ENCODE assay signal across 29 mouse cellular contexts in the genomic region with DNA sequence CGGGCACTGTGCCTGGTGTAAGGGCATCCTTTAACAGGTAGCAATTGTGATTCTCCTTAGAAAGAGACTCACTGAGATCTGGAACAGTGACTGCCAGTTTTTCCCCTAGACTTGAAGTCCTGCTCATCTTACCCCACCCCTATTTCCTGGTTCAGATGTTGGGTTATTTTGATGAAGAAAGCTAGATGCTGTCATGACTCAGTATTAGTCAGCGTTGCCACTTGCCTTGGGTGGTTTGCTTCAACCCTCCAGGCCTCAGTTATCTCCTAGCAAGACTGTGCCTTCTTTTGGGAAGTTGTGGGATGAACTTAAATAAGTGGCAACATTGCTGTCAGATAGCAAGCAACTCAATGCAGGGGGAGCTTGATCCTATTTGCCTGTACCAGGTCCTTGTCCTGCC.
DNase-seq lines count a peak whose midpoint lies in the region; ATAC-seq and TF ChIP-seq lines count a peak whose summit lies in the region.
"Had no signal": no experiment of that assay in that cellular context is flagged by ENCODE, and none has a peak within 500 bp of the region (broad histone marks: within the 10 kb centered on the region; RNA-seq: fewer than 3 reads in every experiment).

No protein-coding gene starts in this region.

- DNase-seq in 3134 (ENCODE audit: extremely low read depth, insufficient read length, low spot score), result peak; percentile 39
- DNase-seq in MEL-GATA-1-ER (ENCODE audit: extremely low read depth, low read depth), result peak; percentile 34
- peak; percentile 33 for DNase-seq in induced T-regulatory cell, adult 2 months (ENCODE audit: low read depth)
- DNase-seq in spleen, postnatal 10 days (ENCODE audit: low spot score in 2 of 2), result no peak
- no peak for DNase-seq in embryo, embryonic 9.5 days (ENCODE audit: extremely low spot score)
- DNase-seq: cerebellum, adult 11 months; cerebellum, adult 9-10 months; gastrocnemius, postnatal 10 days; heart, postnatal 36 days; kidney, adult 9 months; kidney, postnatal 10 days; layer of hippocampus, postnatal 36 days; lung, embryonic 14.5 days; right cerebral cortex, postnatal 4 days; thymus, adult 2 months; thymus, postnatal 36 days had no signal

- H3K27me3 ChIP-seq in C2C12 (ENCODE audit: control insufficient read depth, insufficient read depth, insufficient read length), result no peaks in the 10 kb centered on the region
- no peaks in the 10 kb centered on the region for H3K27me3 ChIP-seq in heart, embryonic 12.5 days (replicated peaks)
- H3K27me3 ChIP-seq: heart, embryonic 15.5 days; hindbrain, embryonic 12.5 days; limb, embryonic 12.5 days; liver, embryonic 15.5 days; midbrain, embryonic 12.5 days; neural tube, embryonic 12.5 days had no signal

- no peaks in the 10 kb centered on the region for H3K9me3 ChIP-seq in heart, embryonic 12.5 days (replicated peaks)
- H3K9me3 ChIP-seq: heart, embryonic 15.5 days; hindbrain, embryonic 12.5 days; limb, embryonic 12.5 days; liver, embryonic 15.5 days; midbrain, embryonic 12.5 days; neural tube, embryonic 12.5 days had no signal

- no peak overlapping the region for H3K9ac ChIP-seq in heart, embryonic 12.5 days
- H3K9ac ChIP-seq: heart, embryonic 15.5 days; hindbrain, embryonic 12.5 days; limb, embryonic 12.5 days; liver, embryonic 15.5 days; lung, embryonic 14.5 days; midbrain, embryonic 12.5 days; neural tube, embryonic 12.5 days had no signal

- no peak for ATAC-seq in heart, embryonic 12.5 days (ENCODE audit: insufficient number of reproducible peaks, low FRiP score)
- ATAC-seq: hindbrain, postnatal 0 days; intestine, postnatal 0 days; Patski had no signal

- no peaks in the 10 kb centered on the region for H3K79me3 ChIP-seq in C2C12 (ENCODE audit: low read depth)

- no peak for TF ChIP-seq CTCF in C2C12 (IDR thresholded peaks at IDR 0.05; ENCODE audit: control insufficient read depth, insufficient read depth, insufficient read length)

- WGBS in heart, embryonic 12.5 days, result 70% methylated on average over 2 of the region's 2 CpGs

- no peaks in the 10 kb centered on the region for H3K36me3 ChIP-seq in C2C12 (ENCODE audit: control insufficient read depth, insufficient read depth)
- no peaks in the 10 kb centered on the region for H3K36me3 ChIP-seq in heart, embryonic 12.5 days
- H3K36me3 ChIP-seq: heart, embryonic 15.5 days; hindbrain, embryonic 12.5 days; limb, embryonic 12.5 days; liver, embryonic 15.5 days; midbrain, embryonic 12.5 days; neural tube, embryonic 12.5 days had no signal

- no peak overlapping the region for H3K4me2 ChIP-seq in heart, embryonic 12.5 days
- H3K4me2 ChIP-seq: heart, embryonic 15.5 days; hindbrain, embryonic 12.5 days; limb, embryonic 12.5 days; liver, embryonic 15.5 days; lung, embryonic 14.5 days; midbrain, embryonic 12.5 days; neural tube, embryonic 12.5 days had no signal

- H3K4me1 ChIP-seq in heart, embryonic 12.5 days (replicated peaks), result no peaks in the 10 kb centered on the region
- H3K4me1 ChIP-seq: heart, embryonic 15.5 days; hindbrain, embryonic 12.5 days; limb, embryonic 12.5 days; liver, embryonic 15.5 days; midbrain, embryonic 12.5 days; neural tube, embryonic 12.5 days had no signal

- H3K4me3 ChIP-seq in C2C12 (ENCODE audit: insufficient read depth, poor library complexity, severe bottlenecking), result no peak overlapping the region
- H3K4me3 ChIP-seq in heart, embryonic 12.5 days, result no peak overlapping the region
- H3K4me3 ChIP-seq: erythroblast, embryonic 14.5 days; heart, embryonic 15.5 days; hindbrain, embryonic 12.5 days; limb, embryonic 12.5 days; liver, embryonic 15.5 days; midbrain, embryonic 12.5 days; myocyte; neural tube, embryonic 12.5 days had no signal

- H3K79me2 ChIP-seq in C2C12 (ENCODE audit: control insufficient read depth, insufficient read depth), result no peaks in the 10 kb centered on the region

- H3K27ac ChIP-seq in heart, embryonic 12.5 days (ENCODE audit: poor library complexity, severe bottlenecking), result no peak overlapping the region
- H3K27ac ChIP-seq: heart, embryonic 15.5 days; hindbrain, embryonic 12.5 days; hindbrain, postnatal 0 days; limb, embryonic 12.5 days; liver, embryonic 15.5 days; midbrain, embryonic 12.5 days; neural tube, embryonic 12.5 days had no signal

- H3ac ChIP-seq in C2C12 (ENCODE audit: control insufficient read depth, insufficient read length, low read depth), result no peak overlapping the region

TF ChIP-seq in C2C12, 6 proteins besides CTCF, POLR2A, EP300 and RAD21:
- TF ChIP-seq MYOD1 (IDR thresholded peaks at IDR 0.05; ENCODE audit: control insufficient read depth, insufficient read length, low read depth), result peak; percentile 5
- no peak for TF ChIP-seq USF1 (IDR thresholded peaks at IDR 0.05; ENCODE audit: low read depth)
TF ChIP-seq in C2C12: peak in this region for 1.

Comparison
In these comparisons a context has a peak if more than half of its experiments do, and no peak if none do; other contexts are left out.
1. DNase-seq: peak in 3134 (single experiment), MEL-GATA-1-ER (single experiment) and induced T-regulatory cell, adult 2 months (single experiment); none in spleen, postnatal 10 days (0 of 2) and embryo, embryonic 9.5 days (single experiment).